8 mouse cellular contexts compared by ENCODE assay signal in the genomic region with DNA sequence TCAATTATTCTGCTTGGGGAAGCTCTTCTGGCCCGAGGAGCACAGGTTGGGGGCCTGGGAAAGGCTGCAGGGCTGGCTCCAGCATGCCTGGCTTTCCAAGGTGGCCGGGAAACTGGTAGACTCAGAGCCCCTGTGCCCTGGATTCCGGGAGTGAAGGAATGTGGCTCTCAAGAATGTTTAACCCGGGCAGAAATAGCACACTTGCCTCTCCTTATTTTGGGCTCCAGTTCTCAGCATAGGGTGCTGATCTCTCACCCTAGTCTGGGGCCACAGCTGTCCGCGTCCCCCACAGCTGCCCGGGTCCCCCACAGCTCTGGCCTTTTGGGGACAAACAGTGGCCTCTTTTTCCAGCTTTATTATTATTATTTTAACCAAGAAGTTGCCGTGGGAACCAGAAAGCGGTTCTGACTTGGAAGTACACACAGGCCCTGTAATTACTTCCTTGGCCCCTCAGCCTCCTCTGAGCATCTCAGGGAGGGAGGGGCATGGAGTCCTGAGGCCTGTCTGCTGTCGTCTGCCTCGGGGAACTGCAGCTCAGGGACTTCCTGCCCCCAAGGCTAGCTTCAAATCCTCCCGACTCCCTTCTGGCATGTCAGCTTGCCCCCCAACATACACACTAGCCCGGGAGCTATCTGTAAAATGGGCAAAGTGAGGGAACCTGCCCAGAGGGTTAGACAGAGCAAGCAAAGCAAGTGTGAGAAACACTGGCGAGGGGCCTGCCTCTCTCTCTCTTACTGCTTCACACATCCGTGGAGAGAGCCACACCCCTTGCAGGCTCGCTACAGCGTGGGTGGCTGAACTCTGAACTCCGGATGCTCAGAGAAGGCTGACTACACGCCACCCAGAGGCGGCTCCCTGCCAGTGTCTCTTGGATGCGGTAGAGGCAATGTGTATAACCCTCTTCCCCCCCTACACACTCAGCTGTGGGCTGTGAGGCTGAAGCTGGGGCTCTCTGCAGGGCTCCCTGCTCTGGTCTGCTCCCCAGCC. TPM values are rescaled to one million over a fixed set of nuclear protein-coding genes. Genes with fewer than 3 reads are reported as not detected.
DNase-seq lines count a peak whose midpoint lies in the region; ATAC-seq lines count a peak whose summit lies in the region.

No protein-coding gene starts in this region.

- no peaks in the 10 kb centered on the region for H3K27me3 ChIP-seq in embryonic facial prominence, embryonic 11.5 days (ENCODE audit: control insufficient read depth, insufficient read depth, low read length)
- no peaks in the 10 kb centered on the region for H3K27me3 ChIP-seq in heart, embryonic 10.5 days (ENCODE audit: insufficient read depth, poor library complexity, severe bottlenecking)
- H3K27me3 ChIP-seq in liver, embryonic 12.5 days (replicated peaks) = 0 out of 2 replicates have a peak, but pooled peaks cover 13% of the 10 kb centered on the region
- H3K27me3 ChIP-seq in stomach, embryonic 15.5 days (replicated peaks) = no peaks in the 10 kb centered on the region

- 14% methylated on average over 21 of the region's 21 CpGs for WGBS in embryonic facial prominence, embryonic 11.5 days
- 14% methylated on average over 21 of the region's 21 CpGs for WGBS in heart, embryonic 10.5 days
- 25% methylated on average over 21 of the region's 21 CpGs for WGBS in liver, embryonic 12.5 days (ENCODE audit: insufficient replicate concordance)
- 18% methylated on average over 21 of the region's 21 CpGs for WGBS in stomach, embryonic 15.5 days

- H3K9me3 ChIP-seq in embryonic facial prominence, embryonic 11.5 days (replicated peaks; ENCODE audit: control insufficient read depth, low read length) = no peaks in the 10 kb centered on the region
- H3K9me3 ChIP-seq in heart, embryonic 10.5 days = no peaks in the 10 kb centered on the region
- H3K9me3 ChIP-seq in liver, embryonic 12.5 days (replicated peaks) = no peaks in the 10 kb centered on the region
- H3K9me3 ChIP-seq in stomach, embryonic 15.5 days = no peaks in the 10 kb centered on the region

- H3K4me2 ChIP-seq in embryonic facial prominence, embryonic 11.5 days (ENCODE audit: low read depth, low read length) = no peak overlapping the region; the same call in 1 of the 2 replicates
- H3K4me2 ChIP-seq in liver, embryonic 12.5 days = peak overlapping the region; percentile 21
- peak overlapping the region; percentile 34 for H3K4me2 ChIP-seq in stomach, embryonic 15.5 days

- no peaks in the 10 kb centered on the region; the same call in 1 of the 2 replicates for H3K36me3 ChIP-seq in embryonic facial prominence, embryonic 11.5 days (replicated peaks; ENCODE audit: control insufficient read depth, insufficient read depth, low read depth, low read length)
- H3K36me3 ChIP-seq in heart, embryonic 10.5 days = peaks cover 5% of the 10 kb centered on the region
- no peaks in the 10 kb centered on the region for H3K36me3 ChIP-seq in liver, embryonic 12.5 days
- H3K36me3 ChIP-seq in stomach, embryonic 15.5 days = no peaks in the 10 kb centered on the region

- ATAC-seq in embryonic facial prominence, embryonic 11.5 days (replicated peaks; ENCODE audit: insufficient number of reproducible peaks, low FRiP score, low TSS enrichment, low read depth) = no peak
- no peak for ATAC-seq in liver, embryonic 12.5 days
- peak; percentile 16 for ATAC-seq in stomach, embryonic 15.5 days (ENCODE audit: insufficient read depth, low FRiP score, low read depth)

- peaks cover 16% of the 10 kb centered on the region for H3K4me1 ChIP-seq in embryonic facial prominence, embryonic 11.5 days (ENCODE audit: control insufficient read depth, insufficient read depth, low read length)
- H3K4me1 ChIP-seq in heart, embryonic 10.5 days = peaks cover 84% of the 10 kb centered on the region
- H3K4me1 ChIP-seq in liver, embryonic 12.5 days = peaks cover 33% of the 10 kb centered on the region
- H3K4me1 ChIP-seq in stomach, embryonic 15.5 days = peaks cover 53% of the 10 kb centered on the region

- H3K27ac ChIP-seq in embryonic facial prominence, embryonic 11.5 days (replicated peaks; ENCODE audit: low read depth, low read length) = 0 out of 2 replicates have a peak overlapping the region, but pooled peaks have one; percentile 32
- peak overlapping the region; percentile 90 for H3K27ac ChIP-seq in heart, embryonic 10.5 days
- no peak overlapping the region for H3K27ac ChIP-seq in liver, embryonic 12.5 days
- H3K27ac ChIP-seq in stomach, embryonic 15.5 days = peak overlapping the region; percentile 51

- 0 out of 2 replicates have a peak overlapping the region, but pooled peaks have one; percentile 6 for H3K9ac ChIP-seq in embryonic facial prominence, embryonic 11.5 days (replicated peaks; ENCODE audit: low read length)
- no peak overlapping the region for H3K9ac ChIP-seq in liver, embryonic 12.5 days
- H3K9ac ChIP-seq in stomach, embryonic 15.5 days = no peak overlapping the region

- peak; percentile 61 for DNase-seq in 3134 (ENCODE audit: extremely low read depth, insufficient read length, low spot score)
- DNase-seq in T-cell, adult 2 months (ENCODE audit: low spot score) = peak; percentile 91
- DNase-seq in embryonic facial prominence, embryonic 11.5 days (ENCODE audit: low spot score) = peak; percentile 66
- DNase-seq in heart, embryonic 10.5 days (ENCODE audit: low spot score) = peak; percentile 84
- DNase-seq in kidney, adult 9 months = peak; percentile 82
- peak; percentile 97 for DNase-seq in naive thymus-derived CD4-positive, alpha-beta T cell, adult 2 months (ENCODE audit: low read depth)

- H3K4me3 ChIP-seq in embryonic facial prominence, embryonic 11.5 days (ENCODE audit: low read depth, low read length) = no peak overlapping the region
- H3K4me3 ChIP-seq in heart, embryonic 10.5 days = peak overlapping the region; percentile 35
- no peak overlapping the region for H3K4me3 ChIP-seq in liver, embryonic 12.5 days
- 0 out of 2 replicates have a peak overlapping the region, but pooled peaks have one; percentile 3 for H3K4me3 ChIP-seq in stomach, embryonic 15.5 days (replicated peaks)

RNA-seq across cellular contexts. Expression of a gene that starts 10.6 kb away (rescaled TPM):
- polyA plus RNA-seq in embryonic facial prominence, embryonic 11.5 days (2014; fragmentation: Nextera tagmentation; extraction: Ambion mirVana) = 59.5 and 60.3 TPM in 2 replicates
- 44.7 and 51.8 TPM in 2 replicates for polyA plus RNA-seq in heart, embryonic 10.5 days (2016; fragmentation: Nextera tagmentation; extraction: Ambion mirVana)
- polyA plus RNA-seq in liver, embryonic 12.5 days (2016; fragmentation: Nextera tagmentation; extraction: Ambion mirVana) = 4.3 and 4.5 TPM in 2 replicates
- polyA plus RNA-seq in stomach, embryonic 15.5 days (2015; fragmentation: Nextera tagmentation; extraction: Ambion mirVana) = 22.3 and 24.3 TPM in 2 replicates

RNA-seq across cellular contexts. Expression of a gene that starts 58.0 kb away (rescaled TPM):
- 0.10 TPM in 1 of 2 replicates, not detected in the other for polyA plus RNA-seq in embryonic facial prominence, embryonic 11.5 days (2014; fragmentation: Nextera tagmentation; extraction: Ambion mirVana)
- polyA plus RNA-seq in heart, embryonic 10.5 days (2016; fragmentation: Nextera tagmentation; extraction: Ambion mirVana) = 0.33 and 0.52 TPM in 2 replicates
- 0.35 and 0.36 TPM in 2 replicates for polyA plus RNA-seq in liver, embryonic 12.5 days (2016; fragmentation: Nextera tagmentation; extraction: Ambion mirVana)
- polyA plus RNA-seq in stomach, embryonic 15.5 days (2015; fragmentation: Nextera tagmentation; extraction: Ambion mirVana) = 3.4 and 4.1 TPM in 2 replicates

Comparison
In these comparisons a context has a peak if more than half of its experiments do, and no peak if none do; other contexts are left out.
1. H3K4me3 ChIP-seq: peak in heart, embryonic 10.5 days (single experiment) and stomach, embryonic 15.5 days (single experiment); none in embryonic facial prominence, embryonic 11.5 days (single experiment) and liver, embryonic 12.5 days (single experiment).
2. Peak in every context shown above with its lines, with median percentiles within 50 percentile points of each other: DNase-seq.